Mouse (Mus musculus) liver, postnatal 0 days (tissue): ENCODE measurements around the gene Atp5b.

Experiments used
- CTCF ChIP-seq: sonication (generic); IDR thresholded peaks from 2 replicates; pipeline ENCODE4 v1.5.1; 2016; ENCODE audit warnings: antibody characterized with exemption, low read depth
- EP300 ChIP-seq: IDR thresholded peaks from 2 replicates; pipeline ENCODE4 v1.6.1; 2016; ENCODE audit warnings: antibody characterized with exemption, low read depth, mild to moderate bottlenecking

DNA sequence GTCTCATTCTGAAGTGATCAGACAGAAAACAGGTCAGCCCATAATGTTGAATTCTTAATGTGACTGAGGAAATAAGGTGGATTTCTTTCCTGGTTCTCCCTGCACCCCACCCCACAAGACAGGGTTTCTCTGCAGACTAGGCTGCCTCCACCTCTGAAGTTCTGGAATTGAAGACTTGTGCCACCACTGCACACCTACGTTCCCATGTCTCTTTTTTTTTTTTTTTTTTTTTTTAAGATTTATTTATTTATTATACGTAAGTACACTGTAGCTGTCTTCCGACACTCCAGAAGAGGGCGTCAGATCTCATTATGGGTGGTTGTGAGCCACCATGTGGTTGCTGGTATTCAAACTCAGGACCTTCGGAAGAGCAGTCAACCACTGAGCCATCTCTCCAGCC lies 17.0 kb upstream of the Atp5b start:
- TF ChIP-seq CTCF (0 out of 2 replicates have a peak, but pooled peaks have one; percentile 12), EP300 (no peak)
